10 mouse cellular contexts compared by ENCODE assay signal in genomic region chr11:35537128-35538088, GRCm38 (mm10).
DNase-seq lines count a peak whose midpoint lies in the region; ATAC-seq lines count a peak whose summit lies in the region.
"Had no signal": no experiment of that assay in that cellular context is flagged by ENCODE, and none has a peak within 500 bp of the region (broad histone marks: within the 10 kb centered on the region; RNA-seq: fewer than 3 reads in every experiment).

No protein-coding gene starts in this region.

- H3K4me1 ChIP-seq in midbrain, embryonic 16.5 days (ENCODE audit: control insufficient read depth, insufficient read depth, low read length), result peaks cover 13% of the 10 kb centered on the region

- DNase-seq in adrenal gland, adult 2 months, result peak; percentile 58
- no peak for DNase-seq in adrenal gland, postnatal 4 days (ENCODE audit: low spot score in 2 of 2)
- peak; percentile 21 for DNase-seq in adrenal gland, postnatal 25 days
- DNase-seq in kidney, adult 8-10 months, result no peak
- no peak for DNase-seq in gastrocnemius, postnatal 36 days
- no peak for DNase-seq in heart, adult 11 months
- DNase-seq: liver, postnatal 0 days had no signal

- no peak overlapping the region for H3K4me3 ChIP-seq in midbrain, embryonic 16.5 days (ENCODE audit: low read depth, low read length)
- H3K4me3 ChIP-seq: erythroblast, embryonic 14.5 days had no signal

- intact Hi-C loops in gastrocnemius, postnatal 36 days (cut with DNase I), result no loop called here

- no peaks in the 10 kb centered on the region for H3K9me3 ChIP-seq in midbrain, embryonic 16.5 days (replicated peaks; ENCODE audit: control insufficient read depth, low read length, poor library complexity, severe bottlenecking)

- H3K36me3 ChIP-seq in midbrain, embryonic 16.5 days (ENCODE audit: control insufficient read depth, insufficient read depth, low read length), result no peaks in the 10 kb centered on the region

- H3K4me2 ChIP-seq in midbrain, embryonic 16.5 days (ENCODE audit: low read length), result peak overlapping the region; percentile 33

- H3K9ac ChIP-seq in midbrain, embryonic 16.5 days (ENCODE audit: low read depth, low read length), result no peak overlapping the region
- H3K9ac ChIP-seq: liver, postnatal 0 days had no signal

- peak; percentile 44; the same call in 1 of the 2 replicates for ATAC-seq in granulocyte monocyte progenitor cell, adult 5-6 weeks (replicated peaks; ENCODE audit: poor library complexity, severe bottlenecking)
- ATAC-seq in midbrain, embryonic 16.5 days, result peak; percentile 75; the same call in 1 of the 2 replicates
- ATAC-seq: liver, postnatal 0 days had no signal

- H3K27ac ChIP-seq in midbrain, embryonic 16.5 days (ENCODE audit: low read length), result no peak overlapping the region

- H3K27me3 ChIP-seq in midbrain, embryonic 16.5 days (ENCODE audit: control insufficient read depth, insufficient read depth, low read depth, low read length), result peaks cover 4% of the 10 kb centered on the region

- 23% methylated on average over 18 of the region's 18 CpGs for WGBS in midbrain, embryonic 16.5 days

Comparison
In these comparisons a context has a peak if more than half of its experiments do, and no peak if none do; other contexts are left out.
1. DNase-seq: peak in adrenal gland, adult 2 months (single experiment) and adrenal gland, postnatal 25 days (single experiment); none in adrenal gland, postnatal 4 days (0 of 2), kidney, adult 8-10 months (0 of 2), gastrocnemius, postnatal 36 days (0 of 2) and heart, adult 11 months (single experiment).